Mouse (Mus musculus) midbrain, embryonic 16.5 days (tissue): ENCODE data around the gene Ccnd3. TPM values are rescaled to one million over a fixed set of nuclear protein-coding genes. Genes with fewer than 3 reads are reported as not detected.
"Not testable (repeated sequence)": the region's sequence is repeated elsewhere in the genome, so short reads cannot be mapped to it uniquely, and the experiment has no call there.

Source experiments
- ATAC-seq: fragments of 200-750 bp; cut with Nextera tagmentation; 2 replicates; pipeline ENCODE4 v1.8.0; 2017; ENCODE audit warnings: moderate TSS enrichment
- H3K27ac ChIP-seq: fragments of 300-500 bp; sonication (generic); 2 replicates; pipeline ENCODE4 v1.5.1; 2014; ENCODE audit warnings: mild to moderate bottlenecking, low read length, mixed read lengths
- H3K27me3 ChIP-seq: fragments of 300-500 bp; sonication (generic); 2 replicates; pipeline ENCODE4 v1.6.1; 2014; ENCODE audit warnings: low read depth, low read length, mixed read lengths; ENCODE audit not compliant: control insufficient read depth, insufficient read depth
- H3K36me3 ChIP-seq: fragments of 300-500 bp; sonication (generic); 2 replicates; pipeline ENCODE4 v1.6.1; 2014; ENCODE audit warnings: mild to moderate bottlenecking, low read length, moderate library complexity, mixed read lengths; ENCODE audit not compliant: control insufficient read depth, insufficient read depth
- H3K4me1 ChIP-seq: fragments of 300-500 bp; sonication (generic); 2 replicates; pipeline ENCODE4 v1.6.1; 2014; ENCODE audit warnings: mild to moderate bottlenecking, low read length, mixed read lengths; ENCODE audit not compliant: control insufficient read depth, insufficient read depth
- H3K4me2 ChIP-seq: fragments of 300-500 bp; sonication (generic); 2 replicates; pipeline ENCODE4 v1.6.1; 2014; ENCODE audit warnings: mild to moderate bottlenecking, low read length, mixed read lengths
- H3K4me3 ChIP-seq: fragments of 300-500 bp; sonication (generic); 2 replicates; pipeline ENCODE4 v1.5.1; 2014; ENCODE audit warnings: low read depth, mild to moderate bottlenecking, low read length, moderate library complexity, mixed read lengths
- H3K9ac ChIP-seq: fragments of 300-500 bp; sonication (generic); 2 replicates; pipeline ENCODE4 v1.6.1; 2014; ENCODE audit warnings: low read depth, low read length, mixed read lengths
- H3K9me3 ChIP-seq: fragments of 300-500 bp; sonication (generic); replicated peaks from 2 replicates; pipeline ENCODE4 v1.6.1; 2014; ENCODE audit warnings: mild to moderate bottlenecking, low read length, mixed read lengths; ENCODE audit not compliant: control insufficient read depth, poor library complexity, severe bottlenecking
- WGBS: fragments of 180-500 bp; shearing (Covaris S2); extraction: QIAGEN DNeasy Blood & Tissue Kit; methylation state at CpG from one replicate; pipeline ENCODE4 v1.1.7; 2014; 5-methylcytosine and 5-hydroxymethylcytosine counted together
- polyA plus RNA-seq: library from polyadenylated mRNA; unstranded; fragments of >200 nt; fragmentation: Nextera tagmentation; extraction: Ambion mirVana; gene quantifications from 2 replicates; pipeline ENCODE4 v1.2.1, GENCODE M21; 2015

Ccnd3 gene
- polyA plus RNA-seq, 1 experiment from 2014 or later, result 58.4 TPM

GRCm38 (mm10) chr17:47492731-47493130 is 12.1 kb upstream of the Ccnd3 start:
- no peaks in the 10 kb centered on the region for H3K27me3 ChIP-seq
- H3K4me1 ChIP-seq, result no peaks in the 10 kb centered on the region
- WGBS, result 87% methylated on average over 6 of the region's 6 CpGs
- no peaks in the 10 kb centered on the region for H3K9me3 ChIP-seq
- H3K27ac ChIP-seq, result no peak overlapping the region
- no peak overlapping the region for H3K4me3 ChIP-seq
- H3K9ac ChIP-seq, result no peak overlapping the region
- H3K4me2 ChIP-seq, result no peak overlapping the region
- no peak for ATAC-seq
- H3K36me3 ChIP-seq, result peaks cover 52% of the 10 kb centered on the region

GRCm38 (mm10) chr17:47493653-47494052 is 11.2 kb upstream of the Ccnd3 start:
- H3K4me2 ChIP-seq, result no peak overlapping the region
- no peak overlapping the region for H3K4me3 ChIP-seq
- peaks cover 52% of the 10 kb centered on the region for H3K36me3 ChIP-seq
- no peaks in the 10 kb centered on the region for H3K27me3 ChIP-seq
- 92% methylated on average over 6 of the region's 6 CpGs for WGBS
- H3K27ac ChIP-seq, result no peak overlapping the region
- no peak for ATAC-seq
- H3K9ac ChIP-seq, result no peak overlapping the region
- H3K4me1 ChIP-seq, result no peaks in the 10 kb centered on the region
- no peaks in the 10 kb centered on the region for H3K9me3 ChIP-seq

GRCm38 (mm10) chr17:47494132-47494531 is 10.7 kb upstream of the Ccnd3 start:
- H3K4me2 ChIP-seq, result no peak overlapping the region
- no peak for ATAC-seq
- H3K4me3 ChIP-seq, result no peak overlapping the region
- no peak overlapping the region for H3K9ac ChIP-seq
- H3K27ac ChIP-seq, result no peak overlapping the region
- H3K4me1 ChIP-seq, result no peaks in the 10 kb centered on the region
- H3K9me3 ChIP-seq, result no peaks in the 10 kb centered on the region
- peaks cover 48% of the 10 kb centered on the region for H3K36me3 ChIP-seq
- WGBS, result 92% methylated on average over 11 of the region's 11 CpGs
- H3K27me3 ChIP-seq, result no peaks in the 10 kb centered on the region

- no peak overlapping the region; the same call in 1 of the 2 replicates for H3K27ac ChIP-seq
- H3K36me3 ChIP-seq, result peaks cover 4% of the 10 kb centered on the region
- peak overlapping the region; percentile 78 for H3K4me2 ChIP-seq
- no peaks in the 10 kb centered on the region for H3K27me3 ChIP-seq
- ATAC-seq, result no peak
- H3K9ac ChIP-seq, result peak overlapping the region; percentile 73
- peak overlapping the region; percentile 68 for H3K4me3 ChIP-seq
- peaks cover 12% of the 10 kb centered on the region for H3K4me1 ChIP-seq
- no peaks in the 10 kb centered on the region for H3K9me3 ChIP-seq
- 8% methylated on average over 11 of the region's 11 CpGs for WGBS
Observed at GRCm38 (mm10) chr17:47501531-47501930, 3.3 kb upstream of the Ccnd3 start.

GRCm38 (mm10) chr17:47501946-47502706 is 2.7 kb upstream of the Ccnd3 start, which contains the start of gene Taf8:
Taf8 (minus strand) TSS chr17:47502292.
- ATAC-seq, result peak; percentile 97
- WGBS, result 2% methylated on average over 40 of the region's 40 CpGs
- peak within 1 kb of the TSS; percentile 72 for H3K27ac ChIP-seq

GRCm38 (mm10) chr17:47502707-47503045 is 2.2 kb upstream of the Ccnd3 start:
- not testable (repeated sequence) for H3K36me3 ChIP-seq, ATAC-seq, H3K4me3 ChIP-seq, H3K27me3 ChIP-seq, H3K27ac ChIP-seq, H3K9me3 ChIP-seq, H3K4me2 ChIP-seq, H3K9ac ChIP-seq
- 83% methylated on average over 6 of the region's 6 CpGs for WGBS
- H3K4me1 ChIP-seq, result peaks cover 12% of the 10 kb centered on the region

More at GRCm38 (mm10) chr17:47501946-47502706, 2.7 kb upstream of the Ccnd3 start, which contains the start of gene Taf8:
- Histone ChIP-seq H3K4me1 (peaks cover 12% of the 10 kb centered on the region), H3K4me2 (peak within 1 kb of the TSS; percentile 78), H3K9ac (peak within 1 kb of the TSS; percentile 73), H3K36me3 (no peaks in the 10 kb centered on the region), H3K27me3 (no peaks in the 10 kb centered on the region), H3K4me3 (peak within 1 kb of the TSS; percentile 68), H3K9me3 (no peaks in the 10 kb centered on the region)

DNA sequence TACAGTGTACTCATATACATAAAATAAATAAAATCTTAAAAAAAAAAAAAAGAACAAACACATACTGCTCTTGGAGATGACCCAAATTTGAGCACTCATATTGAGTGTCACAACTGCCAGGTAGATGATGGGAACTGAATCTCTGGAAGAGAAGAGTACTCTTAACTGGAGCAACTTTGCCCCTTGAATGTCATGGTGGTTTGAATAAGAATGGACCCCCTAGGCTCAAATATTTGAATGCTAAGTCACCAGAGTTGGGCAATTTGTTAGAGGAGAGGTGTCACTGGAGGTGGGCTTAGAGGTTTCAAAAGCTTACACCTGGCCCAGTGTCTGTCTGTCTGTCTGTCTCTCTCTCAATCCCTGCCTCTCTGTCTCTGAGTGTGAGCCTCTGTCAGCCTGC is 1.2 kb upstream of the Ccnd3 start:
- Histone ChIP-seq H3K4me2 (no peak overlapping the region), H3K4me1 (peaks cover 12% of the 10 kb centered on the region), H3K36me3 (no peaks in the 10 kb centered on the region), H3K9ac (no peak overlapping the region), H3K27ac (no peak overlapping the region), H3K27me3 (no peaks in the 10 kb centered on the region), H3K4me3 (no peak overlapping the region), H3K9me3 (no peaks in the 10 kb centered on the region)
- no peak for ATAC-seq

DNA sequence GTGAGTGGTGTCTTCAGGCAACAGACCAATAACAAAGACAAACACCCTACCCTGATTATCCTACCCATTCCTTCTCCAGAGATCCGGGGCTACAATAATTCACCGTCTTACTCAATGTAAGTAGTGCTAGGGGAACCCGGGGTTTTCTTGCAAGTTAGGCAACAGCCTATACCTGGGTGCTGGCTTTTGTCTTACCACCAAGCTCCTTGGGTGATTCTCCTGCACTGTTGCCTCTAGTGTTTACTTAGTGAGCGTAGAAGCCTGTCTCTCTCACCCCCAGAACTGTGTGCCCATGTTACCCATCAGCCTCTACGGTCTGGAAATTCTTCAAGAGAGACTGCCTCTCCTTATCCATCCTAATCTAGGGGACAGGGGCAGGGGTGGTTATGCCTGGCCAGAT is 623 bp upstream of the Ccnd3 start:
- Histone ChIP-seq H3K27me3 (no peaks in the 10 kb centered on the region), H3K9me3 (no peaks in the 10 kb centered on the region), H3K4me1 (peaks cover 12% of the 10 kb centered on the region), H3K4me3 (no peak overlapping the region), H3K27ac (no peak overlapping the region), H3K36me3 (no peaks in the 10 kb centered on the region), H3K4me2 (peak overlapping the region; percentile 57), H3K9ac (no peak overlapping the region)
- whole genome bisulfite sequencing, result 73% methylated on average over 5 of the region's 5 CpGs
- ATAC-seq, result no peak

GRCm38 (mm10) chr17:47505566-47505965 is 715 bp downstream of the Ccnd3 start:
- peak overlapping the region; percentile 30; the same call in 1 of the 2 replicates for H3K4me3 ChIP-seq

More at GRCm38 (mm10) chr17:47505566-47505965, 715 bp downstream of the Ccnd3 start:
- Histone ChIP-seq H3K27ac (no peak overlapping the region), H3K9ac (no peak overlapping the region), H3K9me3 (no peaks in the 10 kb centered on the region), H3K4me1 (peaks cover 12% of the 10 kb centered on the region), H3K27me3 (no peaks in the 10 kb centered on the region), H3K36me3 (no peaks in the 10 kb centered on the region), H3K4me2 (no peak overlapping the region; the same call in 1 of the 2 replicates)
- ATAC-seq, result no peak
- 53% methylated on average over 2 of the region's 2 CpGs for WGBS
